In the genomic region with DNA sequence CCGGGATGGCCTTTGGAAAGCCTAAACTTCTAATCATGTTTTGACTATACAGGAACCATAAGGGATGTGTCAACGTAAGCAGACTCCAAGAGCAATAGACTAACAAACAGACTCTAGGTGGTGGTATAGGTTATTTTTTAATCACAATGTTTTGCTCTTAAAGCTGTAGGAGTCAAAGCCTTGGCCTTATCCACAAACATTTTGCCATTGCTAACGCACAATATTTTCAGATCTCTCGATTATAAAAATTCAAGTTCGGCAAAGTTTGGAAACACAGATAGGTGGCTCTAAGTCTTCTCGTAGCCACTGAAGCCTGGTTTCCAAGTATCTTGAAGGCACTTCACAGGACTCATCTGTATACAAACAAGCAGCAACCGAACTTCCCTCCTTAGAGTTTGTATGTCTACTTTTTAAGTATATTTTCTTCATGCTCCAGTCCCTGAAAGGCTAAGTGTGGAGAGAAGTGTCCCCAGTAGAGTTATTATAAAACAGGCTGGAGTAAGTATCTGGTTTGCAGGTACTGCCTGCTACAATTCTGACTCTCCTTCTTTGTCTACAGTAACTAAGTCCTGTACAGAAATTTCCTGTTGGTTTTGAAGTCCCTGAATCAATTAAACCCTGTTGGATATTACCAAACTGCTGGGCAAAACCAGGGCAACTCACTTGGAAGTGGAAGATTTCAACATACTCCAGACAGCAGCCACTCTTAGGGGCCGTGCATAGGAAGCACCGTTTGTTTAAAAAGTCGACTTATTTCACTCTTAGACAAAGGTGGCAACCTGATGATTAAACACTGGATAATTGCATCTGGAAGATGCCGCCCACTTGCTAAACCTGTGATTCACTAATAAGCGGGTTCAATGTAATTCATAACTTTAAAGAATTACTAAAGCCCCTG, we compare ENCODE assay signal across 8 mouse cellular contexts. TPM values are rescaled to one million over a fixed set of nuclear protein-coding genes. Genes with fewer than 3 reads are reported as not detected.
DNase-seq lines count a peak whose midpoint lies in the region; ATAC-seq and TF ChIP-seq lines count a peak whose summit lies in the region.

No protein-coding gene starts in this region.

- H3K9me3 ChIP-seq in lung, postnatal 0 days (ENCODE audit: low read length) = no peaks in the 10 kb centered on the region
- H3K9me3 ChIP-seq in hindbrain, postnatal 0 days (ENCODE audit: low read length) = no peaks in the 10 kb centered on the region
- no peaks in the 10 kb centered on the region for H3K9me3 ChIP-seq in midbrain, embryonic 16.5 days (replicated peaks; ENCODE audit: control insufficient read depth, low read length, poor library complexity, severe bottlenecking)

- peak; percentile 39 for TF ChIP-seq CTCF in lung, postnatal 0 days (IDR thresholded peaks at IDR 0.05)
- TF ChIP-seq CTCF in hindbrain, postnatal 0 days (IDR thresholded peaks at IDR 0.05; ENCODE audit: low read depth) = peak; percentile 36; the same call in 1 of the 2 replicates

- H3K36me3 ChIP-seq in lung, postnatal 0 days (ENCODE audit: insufficient read depth, low read length) = no peaks in the 10 kb centered on the region
- no peaks in the 10 kb centered on the region for H3K36me3 ChIP-seq in hindbrain, postnatal 0 days (ENCODE audit: insufficient read depth, low read length)
- H3K36me3 ChIP-seq in midbrain, embryonic 16.5 days (ENCODE audit: control insufficient read depth, insufficient read depth, low read length) = no peaks in the 10 kb centered on the region

- peaks cover 12% of the 10 kb centered on the region; the same call in 1 of the 2 replicates for H3K4me1 ChIP-seq in lung, postnatal 0 days (ENCODE audit: insufficient read depth, low read depth, low read length)
- 0 out of 2 replicates have a peak, but pooled peaks cover 3% of the 10 kb centered on the region for H3K4me1 ChIP-seq in hindbrain, postnatal 0 days (ENCODE audit: insufficient read depth, low read length)
- peaks cover 24% of the 10 kb centered on the region for H3K4me1 ChIP-seq in midbrain, embryonic 16.5 days (ENCODE audit: control insufficient read depth, insufficient read depth, low read length)

- peak overlapping the region; percentile 99 for H3K27ac ChIP-seq in lung, postnatal 0 days (ENCODE audit: low read length)
- H3K27ac ChIP-seq in hindbrain, postnatal 0 days = no peak overlapping the region
- no peak overlapping the region for H3K27ac ChIP-seq in midbrain, embryonic 16.5 days (ENCODE audit: low read length)

- peak overlapping the region; percentile 96 for H3K4me3 ChIP-seq in lung, postnatal 0 days (ENCODE audit: low read depth, low read length)
- H3K4me3 ChIP-seq in hindbrain, postnatal 0 days (ENCODE audit: low read length) = peak overlapping the region; percentile 84
- peak overlapping the region; percentile 73 for H3K4me3 ChIP-seq in midbrain, embryonic 16.5 days (ENCODE audit: low read depth, low read length)

- H3K4me2 ChIP-seq in lung, postnatal 0 days (replicated peaks; ENCODE audit: low read depth, low read length) = peak overlapping the region; percentile 74
- H3K4me2 ChIP-seq in hindbrain, postnatal 0 days (ENCODE audit: low read depth, low read length) = peak overlapping the region; percentile 74
- H3K4me2 ChIP-seq in midbrain, embryonic 16.5 days (ENCODE audit: low read length) = peak overlapping the region; percentile 71

- peak overlapping the region; percentile 6; the same call in 1 of the 2 replicates for H3K9ac ChIP-seq in lung, postnatal 0 days (replicated peaks; ENCODE audit: low read depth)
- H3K9ac ChIP-seq in hindbrain, postnatal 0 days (replicated peaks; ENCODE audit: low read length) = peak overlapping the region; percentile 28; the same call in 1 of the 2 replicates
- no peak overlapping the region; the same call in 1 of the 2 replicates for H3K9ac ChIP-seq in midbrain, embryonic 16.5 days (ENCODE audit: low read depth, low read length)

- WGBS in lung, postnatal 0 days = 7% methylated on average over 12 of the region's 12 CpGs
- 27% methylated on average over 12 of the region's 12 CpGs for WGBS in hindbrain, postnatal 0 days
- 34% methylated on average over 12 of the region's 12 CpGs for WGBS in midbrain, embryonic 16.5 days

- no peak for ATAC-seq in lung, postnatal 0 days
- ATAC-seq in hindbrain, postnatal 0 days = no peak
- no peak for ATAC-seq in midbrain, embryonic 16.5 days

- H3K27me3 ChIP-seq in lung, postnatal 0 days (replicated peaks; ENCODE audit: insufficient read depth, low read length) = no peaks in the 10 kb centered on the region
- no peaks in the 10 kb centered on the region for H3K27me3 ChIP-seq in hindbrain, postnatal 0 days (ENCODE audit: insufficient read depth, low read length)
- no peaks in the 10 kb centered on the region for H3K27me3 ChIP-seq in midbrain, embryonic 16.5 days (ENCODE audit: control insufficient read depth, insufficient read depth, low read depth, low read length)

- TF ChIP-seq EP300 in lung, postnatal 0 days (IDR thresholded peaks at IDR 0.05) = no peak

- peak; percentile 70 for DNase-seq in lung, postnatal 0 days (ENCODE audit: low spot score)
- DNase-seq in lung, postnatal 36 days = no peak
- peak; percentile 21 for DNase-seq in embryo, embryonic 11 days
- peak; percentile 50 for DNase-seq in hindbrain, postnatal 0 days (ENCODE audit: low spot score)
- no peak for DNase-seq in spleen, postnatal 36 days (ENCODE audit: low spot score in 2 of 2)
- no peak for DNase-seq in frontal cortex, postnatal 36 days (ENCODE audit: low spot score in 2 of 2)
- DNase-seq in adrenal gland, postnatal 25 days = no peak

RNA-seq across cellular contexts. Expression of a gene that starts 2.7 kb away (rescaled TPM):
- polyA plus RNA-seq in lung, postnatal 0 days (2015; fragmentation: Nextera tagmentation; extraction: Ambion mirVana) = 25.3 and 29.6 TPM in 2 replicates
- total RNA-seq in hindbrain, postnatal 0 days (2014; rRNA removed) = 26.5 and 29.3 TPM in 2 replicates
- 26.8 and 30.0 TPM in 2 replicates for polyA plus RNA-seq in hindbrain, postnatal 0 days (2015; fragmentation: Nextera tagmentation; extraction: Ambion mirVana)
- polyA plus RNA-seq in midbrain, embryonic 16.5 days (2015; fragmentation: Nextera tagmentation; extraction: Ambion mirVana) = 30.0 and 31.4 TPM in 2 replicates
- 77.2 and 97.1 TPM in 2 replicates for total RNA-seq in adrenal gland, postnatal 25 days (2021)

Comparison
In these comparisons a context has a peak if more than half of its experiments do, and no peak if none do; other contexts are left out.
1. DNase-seq: peak in lung, postnatal 0 days (single experiment), embryo, embryonic 11 days (single experiment) and hindbrain, postnatal 0 days (single experiment); none in lung, postnatal 36 days (single experiment), spleen, postnatal 36 days (0 of 2), frontal cortex, postnatal 36 days (0 of 2) and adrenal gland, postnatal 25 days (single experiment).
2. Peak in every context shown above with its lines, with median percentiles within 50 percentile points of each other: H3K4me2 ChIP-seq and H3K4me3 ChIP-seq.